Mouse (Mus musculus): Measurements from ENCODE around the gene Aim2.

DNA sequence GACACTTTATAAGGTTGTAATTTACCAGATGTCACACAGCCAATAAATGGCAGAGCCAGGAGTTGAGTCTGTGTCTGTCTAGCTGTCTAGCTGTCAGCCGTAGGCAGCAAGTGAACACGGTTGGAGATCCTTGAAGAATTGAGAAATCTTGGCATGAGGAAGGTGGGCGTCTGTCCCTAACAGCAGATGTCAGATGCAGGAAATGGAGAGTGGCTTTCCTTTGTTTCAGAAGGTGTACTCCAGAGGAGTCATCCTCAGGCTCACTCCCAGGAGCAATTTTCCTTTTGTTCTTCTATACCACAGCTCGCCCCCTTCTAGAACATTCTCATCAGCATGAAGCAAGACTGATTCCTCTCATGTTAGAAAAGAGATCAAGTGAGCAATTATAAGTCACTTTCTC, 99.9 kb downstream of the Aim2 start:
- TF ChIP-seq CTCF (conservative IDR thresholded peaks at IDR 0.05; ENCODE audit: insufficient read depth, insufficient read length, low read depth, low read length), result no peak
- no peak for TF ChIP-seq POLR2A (IDR thresholded peaks at IDR 0.05; ENCODE audit: low read depth, low read length)
